Mouse (Mus musculus) liver, postnatal 0 days (tissue): Measurements from ENCODE around the gene Prr7. TPM values are rescaled to one million over a fixed set of nuclear protein-coding genes. Genes with fewer than 3 reads are reported as not detected.

Source experiments
- ATAC-seq: fragments of 200-750 bp; cut with Nextera tagmentation; 2 replicates; pipeline ENCODE4 v1.8.0; 2017; ENCODE audit warnings: mild to moderate bottlenecking, moderate library complexity
- DNase-seq: peaks from one replicate; pipeline ENCODE4 v3.0.0-alpha.2; 2016
- H3K27ac ChIP-seq: fragments of 300-500 bp; sonication (generic); 2 replicates; pipeline ENCODE4 v1.5.1; 2014; ENCODE audit warnings: antibody characterized with exemption, moderate library complexity, mild to moderate bottlenecking, low read depth
- H3K27me3 ChIP-seq: fragments of 300-500 bp; sonication (generic); 2 replicates; pipeline ENCODE4 v1.6.1; 2014; ENCODE audit warnings: low read length, control low read depth, mixed read lengths; ENCODE audit not compliant: insufficient read depth
- H3K36me3 ChIP-seq: fragments of 300-500 bp; sonication (generic); replicated peaks from 2 replicates; pipeline ENCODE4 v1.6.1; 2014; ENCODE audit warnings: mild to moderate bottlenecking, control low read depth, low read length, moderate library complexity, mixed read lengths; ENCODE audit not compliant: insufficient read depth
- H3K4me1 ChIP-seq: fragments of 300-500 bp; sonication (generic); 2 replicates; pipeline ENCODE4 v1.6.1; 2014; ENCODE audit warnings: antibody characterized with exemption, mild to moderate bottlenecking, control low read depth; ENCODE audit not compliant: insufficient read depth
- H3K4me2 ChIP-seq: fragments of 300-500 bp; sonication (generic); 2 replicates; pipeline ENCODE4 v1.6.1; 2014; ENCODE audit warnings: low read depth, mild to moderate bottlenecking, low read length, moderate library complexity, mixed read lengths
- H3K4me3 ChIP-seq: fragments of 300-500 bp; sonication (generic); 2 replicates; pipeline ENCODE4 v1.5.1; 2014; ENCODE audit warnings: low read depth, low read length
- H3K9ac ChIP-seq: fragments of 300-500 bp; sonication (generic); replicated peaks from 2 replicates; pipeline ENCODE4 v1.6.1; 2014; ENCODE audit warnings: mild to moderate bottlenecking, moderate library complexity
- H3K9me3 ChIP-seq: fragments of 300-500 bp; sonication (generic); 2 replicates; pipeline ENCODE4 v1.6.1; 2016; ENCODE audit warnings: mild to moderate bottlenecking, control low read depth, low read length, mixed read lengths
- CTCF ChIP-seq: sonication (generic); IDR thresholded peaks from 2 replicates; pipeline ENCODE4 v1.5.1; 2016; ENCODE audit warnings: antibody characterized with exemption, low read depth
- EP300 ChIP-seq: IDR thresholded peaks from 2 replicates; pipeline ENCODE4 v1.6.1; 2016; ENCODE audit warnings: antibody characterized with exemption, low read depth, mild to moderate bottlenecking
- WGBS: fragments of 180-500 bp; shearing (Covaris S2); extraction: QIAGEN DNeasy Blood & Tissue Kit; methylation state at CpG from one replicate; pipeline ENCODE4 v1.1.7; 2014; ENCODE audit not compliant: insufficient replicate concordance; 5-methylcytosine and 5-hydroxymethylcytosine counted together
- microRNA-seq: library from miRNA; unstranded; fragments of <30 nt; microRNA quantifications from one replicate; pipeline ENCODE4, GENCODE M21; 2016
- polyA plus RNA-seq: library from polyadenylated mRNA; unstranded; fragments of >200 nt; fragmentation: Nextera tagmentation; extraction: Ambion mirVana; gene quantifications from 2 replicates; pipeline ENCODE4 v1.2.1, GENCODE M21; 2015

Gene Prr7
- polyA plus RNA-seq, 1 experiment from 2014 or later, result not detected

GRCm38 (mm10) chr13:55513111-55513748 is 49.2 kb downstream of the Prr7 start, which contains the start of gene Pdlim7:
TSS of gene Pdlim7 (minus strand) at chr13:55513676.
- no peak within 1 kb of the TSS for H3K27ac ChIP-seq
- 0 out of 2 replicates have a peak, but pooled peaks cover 11% of the 10 kb centered on the region for H3K36me3 ChIP-seq
- peak within 1 kb of the TSS; percentile 71 for H3K4me3 ChIP-seq
- peak within 1 kb of the TSS; percentile 98 for H3K4me2 ChIP-seq
- peak; percentile 91 for DNase-seq
- H3K9me3 ChIP-seq, result no peaks in the 10 kb centered on the region
- H3K9ac ChIP-seq, result peak within 1 kb of the TSS; percentile 81
- TF ChIP-seq CTCF (peak; percentile 94), EP300 (no peak)
- WGBS, result under 1% methylated on average over 49 of the region's 55 CpGs
- peaks cover 32% of the 10 kb centered on the region for H3K4me1 ChIP-seq
- ATAC-seq, result peak; percentile 79
- H3K27me3 ChIP-seq, result 0 out of 2 replicates have a peak, but pooled peaks cover 8% of the 10 kb centered on the region

DNA sequence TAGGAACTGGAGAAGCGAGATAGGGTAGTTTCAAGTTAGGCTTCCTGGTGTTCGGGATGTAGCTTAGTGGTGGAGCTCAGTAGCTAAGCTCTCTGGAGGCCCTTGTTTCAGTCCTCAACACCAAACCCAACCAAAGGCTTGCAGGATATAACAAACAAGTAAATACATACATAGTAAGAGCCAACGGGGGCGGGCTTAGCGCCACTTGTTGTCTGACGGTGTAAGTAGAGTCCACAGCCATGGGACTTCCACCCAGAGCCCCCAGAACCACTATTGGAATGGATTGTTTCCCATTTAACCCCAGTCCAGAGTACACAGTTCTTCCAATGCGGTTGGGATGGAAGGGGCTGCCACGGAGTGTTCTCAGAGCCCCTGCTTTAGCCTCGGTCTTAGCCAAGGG is 49.8 kb downstream of the Prr7 start:
- Histone ChIP-seq H3K4me1 (peaks cover 32% of the 10 kb centered on the region), H3K27me3 (0 out of 2 replicates have a peak, but pooled peaks cover 8% of the 10 kb centered on the region), H3K4me2 (peak overlapping the region; percentile 98), H3K27ac (no peak overlapping the region), H3K9ac (no peak overlapping the region), H3K36me3 (0 out of 2 replicates have a peak, but pooled peaks cover 5% of the 10 kb centered on the region), H3K4me3 (peak overlapping the region; percentile 71), H3K9me3 (no peaks in the 10 kb centered on the region)
- ATAC-seq, result no peak
- TF ChIP-seq EP300 (no peak), CTCF (no peak)
- peak; percentile 13 for DNase-seq
- whole genome bisulfite sequencing, result 32% methylated on average over 9 of the region's 9 CpGs

DNA sequence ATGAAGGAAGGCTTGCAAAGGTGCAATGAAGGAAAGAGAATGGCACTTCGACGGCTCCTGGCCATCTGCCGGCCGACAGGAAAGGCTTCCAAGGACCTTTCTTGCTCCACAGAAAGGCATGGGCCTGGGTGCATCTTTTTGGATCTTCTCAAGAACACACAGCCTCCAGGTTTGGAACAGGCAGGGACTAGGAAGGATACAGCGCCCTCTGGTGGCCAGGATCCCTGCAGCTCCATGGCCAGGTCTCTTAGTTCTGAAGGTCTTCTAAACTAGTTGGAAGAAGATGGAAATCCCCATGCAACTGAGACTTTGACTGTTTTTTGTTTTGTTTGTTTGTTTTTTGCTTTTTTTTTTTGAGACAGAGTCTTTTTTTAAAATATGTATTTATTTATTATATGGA is 52.9 kb downstream of the Prr7 start:
- Histone ChIP-seq H3K9me3 (no peaks in the 10 kb centered on the region), H3K36me3 (no peaks in the 10 kb centered on the region), H3K9ac (no peak overlapping the region), H3K27me3 (0 out of 2 replicates have a peak, but pooled peaks cover 8% of the 10 kb centered on the region), H3K4me1 (peaks cover 6% of the 10 kb centered on the region), H3K4me2 (no peak overlapping the region), H3K27ac (no peak overlapping the region), H3K4me3 (no peak overlapping the region)
- no peak for ATAC-seq
- WGBS, result 7% methylated on average over 5 of the region's 5 CpGs
- peak; percentile 96 for TF ChIP-seq CTCF
- TF ChIP-seq EP300, result no peak
- peak; percentile 90 for DNase-seq

GRCm38 (mm10) chr13:55519606-55520005 is 55.5 kb downstream of the Prr7 start:
- H3K4me3 ChIP-seq, result no peak overlapping the region
- no peak for ATAC-seq
- no peak for TF ChIP-seq CTCF
- H3K4me2 ChIP-seq, result no peak overlapping the region
- H3K27me3 ChIP-seq, result 0 out of 2 replicates have a peak, but pooled peaks cover 8% of the 10 kb centered on the region
- H3K4me1 ChIP-seq, result no peaks in the 10 kb centered on the region
- H3K9me3 ChIP-seq, result no peaks in the 10 kb centered on the region
- no peak overlapping the region for H3K9ac ChIP-seq
- DNase-seq, result no peak
- no peak overlapping the region for H3K27ac ChIP-seq
- H3K36me3 ChIP-seq, result peaks cover 4% of the 10 kb centered on the region; the same call in 1 of the 2 replicates
- 52% methylated on average over 4 of the region's 4 CpGs for WGBS

DNA sequence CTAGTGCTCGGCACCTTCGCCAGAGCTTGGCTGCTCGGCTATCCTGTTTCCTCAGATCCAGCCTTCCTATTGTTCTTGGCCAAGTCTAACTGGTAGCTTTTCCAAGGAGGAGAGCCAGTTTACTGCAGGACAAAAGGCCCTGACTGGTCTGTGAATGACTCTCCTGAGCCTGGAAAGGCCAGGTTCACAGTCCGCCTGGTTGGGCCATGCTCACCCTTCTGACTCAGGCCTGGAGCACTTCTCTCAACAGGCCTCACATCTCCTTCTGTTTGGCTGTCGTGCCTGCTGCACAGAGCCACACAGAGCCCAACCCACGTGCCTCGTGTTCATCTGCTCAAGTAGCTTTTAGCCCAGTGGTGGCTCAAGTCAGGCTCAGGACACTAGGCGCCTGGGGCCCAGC is 58.7 kb downstream of the Prr7 start:
- peaks cover 7% of the 10 kb centered on the region; the same call in 1 of the 2 replicates for H3K36me3 ChIP-seq
- ATAC-seq, result no peak
- peaks cover 3% of the 10 kb centered on the region for H3K4me1 ChIP-seq
- TF ChIP-seq CTCF, result no peak
- no peak for TF ChIP-seq EP300
- H3K9ac ChIP-seq, result no peak overlapping the region
- H3K4me3 ChIP-seq, result no peak overlapping the region
- H3K9me3 ChIP-seq, result no peaks in the 10 kb centered on the region
- 68% methylated on average over 8 of the region's 8 CpGs for WGBS
- peak; percentile 13 for DNase-seq
- H3K4me2 ChIP-seq, result no peak overlapping the region
- no peaks in the 10 kb centered on the region for H3K27me3 ChIP-seq
- H3K27ac ChIP-seq, result no peak overlapping the region

Small RNA genes within 50 kb of the gene (microRNA-seq; reads per million reads assigned to microRNA genes)
- gene Mir6943 (not detected), gene Mir6944 (1.2 reads per million), gene Mir6945 (2.0 reads per million)

Other genes starting within 250 kb of the Prr7 start
- 196 and 213 TPM in 2 replicates for gene Prelid1, start 143.8 kb upstream of the Prr7 start, polyA plus RNA-seq
- 38.7 and 39.6 TPM in 2 replicates for gene Rab24, start 142.3 kb upstream of the Prr7 start, polyA plus RNA-seq
- 14.0 and 15.9 TPM in 2 replicates for gene Mxd3, start 134.4 kb upstream of the Prr7 start, polyA plus RNA-seq
- 50.5 and 56.0 TPM in 2 replicates for gene Lman2, start 101.5 kb upstream of the Prr7 start, polyA plus RNA-seq
- 2.8 and 3.1 TPM in 2 replicates for gene Rgs14, start 94.5 kb upstream of the Prr7 start, polyA plus RNA-seq
- gene Slc34a1, start 66.1 kb upstream of the Prr7 start, polyA plus RNA-seq, result not detected in 2 replicates
- not detected in 2 replicates for gene Pfn3, start 49.0 kb upstream of the Prr7 start, polyA plus RNA-seq
- gene F12, start 37.5 kb upstream of the Prr7 start, polyA plus RNA-seq, result 403 and 418 TPM in 2 replicates
- gene Grk6, start 19.2 kb upstream of the Prr7 start, polyA plus RNA-seq, result 15.9 and 16.7 TPM in 2 replicates
- gene Dbn1, start 23.8 kb downstream of the Prr7 start, polyA plus RNA-seq, result 4.1 and 4.2 TPM in 2 replicates
- 15.9 and 17.0 TPM in 2 replicates for gene Pdlim7, start 49.4 kb downstream of the Prr7 start, polyA plus RNA-seq
- gene Dok3, start 65.0 kb downstream of the Prr7 start, polyA plus RNA-seq, result 18.1 and 20.2 TPM in 2 replicates
- 17.0 and 17.2 TPM in 2 replicates for gene Ddx41, start 72.4 kb downstream of the Prr7 start, polyA plus RNA-seq
- 5.0 and 5.3 TPM in 2 replicates for gene Fam193b, start 106.9 kb downstream of the Prr7 start, polyA plus RNA-seq
- 45.1 and 46.6 TPM in 2 replicates for gene Tmed9, start 109.5 kb downstream of the Prr7 start, polyA plus RNA-seq
- 5.4 and 6.4 TPM in 2 replicates for gene B4galt7, start 135.6 kb downstream of the Prr7 start, polyA plus RNA-seq
- gene Caml, start 158.7 kb downstream of the Prr7 start, polyA plus RNA-seq, result 16.2 and 16.7 TPM in 2 replicates
- gene Ddx46, start 170.8 kb downstream of the Prr7 start, polyA plus RNA-seq, result 9.8 and 11.7 TPM in 2 replicates
- gene B230219D22Rik, start 228.9 kb downstream of the Prr7 start, polyA plus RNA-seq, result 8.6 and 9.0 TPM in 2 replicates